Mouse (Mus musculus): ENCODE measurements around the gene Syndig1. TPM values are rescaled to one million over a fixed set of nuclear protein-coding genes. Genes with fewer than 3 reads are reported as not detected.

Gene Syndig1
- polyA plus RNA-seq, 1 experiment from 2014 or later = 1.3 TPM

DNA sequence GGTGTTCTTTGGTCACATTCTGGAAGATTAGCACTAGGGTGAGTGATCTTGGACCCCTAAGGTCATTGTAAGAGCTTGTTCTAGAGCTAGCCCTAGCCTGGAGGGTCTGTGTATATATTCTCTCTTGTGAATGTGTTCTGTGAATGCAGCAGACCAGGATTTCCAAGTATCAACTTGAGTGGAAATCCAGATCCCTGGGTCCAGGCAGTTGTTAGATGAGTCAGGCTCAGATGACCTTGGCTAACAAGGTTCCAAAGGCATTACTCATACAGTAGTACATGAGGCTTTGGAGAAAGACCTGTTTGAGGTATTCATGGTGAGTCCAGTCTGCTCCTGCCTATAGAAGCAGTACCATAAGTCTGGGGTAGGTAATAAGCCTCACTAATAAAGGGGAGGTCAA is 103.1 kb downstream of the Syndig1 start:
- Histone ChIP-seq H3K4me2 (no peak overlapping the region), H3K4me1 (no peaks in the 10 kb centered on the region), H3K36me3 (no peaks in the 10 kb centered on the region), H3K27me3 (replicated peaks) (no peaks in the 10 kb centered on the region), H3K9ac (no peak overlapping the region), H3K27ac (no peak overlapping the region), H3K4me3 (no peak overlapping the region), H3K9me3 (replicated peaks) (no peaks in the 10 kb centered on the region)
- no peak for ATAC-seq

DNA sequence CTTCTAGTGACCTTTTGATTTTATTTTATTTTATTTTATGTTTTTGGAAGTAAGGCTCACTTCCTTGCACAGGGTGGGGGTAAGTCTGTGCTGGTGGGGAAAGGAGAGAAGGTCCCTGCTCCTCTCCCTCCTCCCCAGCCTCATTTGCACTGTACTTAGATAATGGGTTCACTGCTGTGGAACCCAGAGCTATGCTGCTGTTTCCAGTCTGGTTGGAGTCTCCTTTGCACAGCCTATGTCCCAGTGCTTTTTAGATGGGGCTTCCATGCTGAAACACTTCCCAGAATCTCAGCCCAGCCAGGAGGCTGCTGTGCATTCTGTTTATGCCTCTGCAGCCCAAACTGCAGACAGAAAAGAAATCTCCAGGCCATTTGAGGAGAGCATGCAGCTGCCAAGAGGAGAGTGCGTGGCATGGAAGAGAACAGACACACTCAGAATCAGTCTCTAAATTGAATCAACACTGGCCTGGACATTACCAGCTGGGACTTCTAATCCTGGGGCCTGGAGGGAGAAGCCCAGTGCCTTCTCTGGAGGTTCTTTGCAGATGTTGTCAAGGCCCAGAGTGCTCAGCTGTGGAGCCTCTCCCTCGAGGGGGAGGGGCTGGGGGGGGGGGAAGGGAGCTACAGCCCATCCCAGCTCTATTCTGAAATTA is 104.4 kb downstream of the Syndig1 start:
- H3K4me1 ChIP-seq = no peaks in the 10 kb centered on the region
- 36% methylated on average over 2 of the region's 2 CpGs for WGBS (ENCODE audit: insufficient replicate concordance)
- H3K4me3 ChIP-seq = no peak overlapping the region
- no peaks in the 10 kb centered on the region for H3K36me3 ChIP-seq
- no peak overlapping the region for H3K27ac ChIP-seq
- ATAC-seq = no peak
- no peak overlapping the region for H3K9ac ChIP-seq
- H3K27me3 ChIP-seq (replicated peaks) = no peaks in the 10 kb centered on the region
- no peaks in the 10 kb centered on the region for H3K9me3 ChIP-seq (replicated peaks)
- H3K4me2 ChIP-seq = no peak overlapping the region

DNA sequence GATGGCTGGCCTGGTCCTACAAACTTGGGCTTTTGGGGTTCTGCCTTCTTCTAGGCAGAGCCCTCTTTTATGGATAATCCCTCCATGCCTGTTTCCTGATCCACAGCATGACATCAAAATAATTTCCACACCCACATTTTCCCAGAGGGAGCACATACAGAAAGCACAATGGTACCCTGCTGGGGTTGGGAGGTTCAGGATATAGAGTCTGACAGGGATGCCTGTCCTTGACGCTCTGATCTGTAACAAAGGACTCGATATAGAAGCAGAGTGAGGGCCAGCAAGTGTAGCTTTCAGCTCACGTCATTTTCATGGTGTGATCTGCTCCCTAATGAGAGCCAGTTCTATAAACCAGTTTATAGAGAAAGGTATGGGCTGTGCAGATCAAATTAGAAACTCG is 105.1 kb downstream of the Syndig1 start:
- Histone ChIP-seq H3K4me2 (no peak overlapping the region), H3K27ac (no peak overlapping the region), H3K9ac (no peak overlapping the region), H3K4me3 (no peak overlapping the region), H3K4me1 (no peaks in the 10 kb centered on the region), H3K27me3 (replicated peaks) (no peaks in the 10 kb centered on the region), H3K9me3 (replicated peaks) (no peaks in the 10 kb centered on the region), H3K36me3 (no peaks in the 10 kb centered on the region)
- WGBS (ENCODE audit: insufficient replicate concordance) = 42% methylated on average over 4 of the region's 4 CpGs
- no peak for ATAC-seq

GRCm38 (mm10) chr2:149938829-149939228 is 109.8 kb downstream of the Syndig1 start:
- ATAC-seq = no peak
- Histone ChIP-seq H3K4me2 (no peak overlapping the region), H3K9me3 (replicated peaks) (no peaks in the 10 kb centered on the region), H3K4me1 (no peaks in the 10 kb centered on the region), H3K4me3 (no peak overlapping the region), H3K36me3 (no peaks in the 10 kb centered on the region), H3K27me3 (replicated peaks) (no peaks in the 10 kb centered on the region), H3K9ac (no peak overlapping the region), H3K27ac (no peak overlapping the region)
- WGBS (ENCODE audit: insufficient replicate concordance) = 54% methylated on average over 4 of the region's 4 CpGs

GRCm38 (mm10) chr2:149939586-149939985 is 110.6 kb downstream of the Syndig1 start:
- H3K27me3 ChIP-seq (replicated peaks) = no peaks in the 10 kb centered on the region
- no peak overlapping the region for H3K4me3 ChIP-seq
- H3K4me2 ChIP-seq = no peak overlapping the region
- no peak overlapping the region for H3K9ac ChIP-seq
- H3K36me3 ChIP-seq = no peaks in the 10 kb centered on the region
- H3K9me3 ChIP-seq (replicated peaks) = no peaks in the 10 kb centered on the region
- no peak for ATAC-seq
- no peak overlapping the region for H3K27ac ChIP-seq
- H3K4me1 ChIP-seq = no peaks in the 10 kb centered on the region
- WGBS (ENCODE audit: insufficient replicate concordance) = 15% methylated on average over 2 of the region's 2 CpGs

DNA sequence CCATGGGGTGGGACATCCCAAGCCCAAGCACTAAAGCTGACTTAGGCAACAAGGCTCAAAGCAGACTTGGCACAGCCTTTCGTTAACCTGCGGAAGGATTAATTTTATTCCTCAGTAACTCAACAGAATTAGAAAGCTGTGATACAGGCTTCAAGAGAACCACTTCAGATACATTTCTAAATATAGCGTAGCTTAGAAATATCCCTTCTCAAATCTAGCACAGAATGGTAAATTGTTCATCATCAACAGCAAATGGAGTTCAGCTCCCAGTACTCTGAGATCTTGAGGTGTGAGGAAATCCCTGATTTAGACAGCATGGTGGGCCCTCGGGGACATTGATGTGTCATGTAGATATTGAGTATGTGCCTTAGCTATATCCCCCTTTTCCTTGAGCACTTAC is 121.6 kb downstream of the Syndig1 start:
- Histone ChIP-seq H3K9ac (no peak overlapping the region), H3K36me3 (no peaks in the 10 kb centered on the region), H3K27ac (no peak overlapping the region), H3K4me2 (no peak overlapping the region), H3K4me1 (no peaks in the 10 kb centered on the region), H3K9me3 (replicated peaks) (no peaks in the 10 kb centered on the region), H3K27me3 (replicated peaks) (no peaks in the 10 kb centered on the region), H3K4me3 (no peak overlapping the region)
- no peak for ATAC-seq
- WGBS (ENCODE audit: insufficient replicate concordance) = 68% methylated on average over 4 of the region's 4 CpGs

- Histone ChIP-seq H3K9me3 (replicated peaks) (no peaks in the 10 kb centered on the region), H3K9ac (no peak overlapping the region), H3K4me1 (no peaks in the 10 kb centered on the region), H3K4me3 (no peak overlapping the region), H3K36me3 (no peaks in the 10 kb centered on the region), H3K27me3 (replicated peaks) (no peaks in the 10 kb centered on the region), H3K27ac (no peak overlapping the region), H3K4me2 (no peak overlapping the region)
- 63% methylated on average over 4 of the region's 4 CpGs for WGBS (ENCODE audit: insufficient replicate concordance)
- ATAC-seq = no peak
Measured at GRCm38 (mm10) chr2:149971014-149971413, 142.0 kb downstream of the Syndig1 start.

GRCm38 (mm10) chr2:149973583-149973982 is 144.6 kb downstream of the Syndig1 start:
- Histone ChIP-seq H3K4me1 (no peaks in the 10 kb centered on the region), H3K27ac (no peak overlapping the region), H3K4me2 (no peak overlapping the region), H3K9ac (no peak overlapping the region), H3K36me3 (no peaks in the 10 kb centered on the region), H3K27me3 (replicated peaks) (no peaks in the 10 kb centered on the region), H3K9me3 (replicated peaks) (no peaks in the 10 kb centered on the region), H3K4me3 (no peak overlapping the region)
- ATAC-seq = no peak
- 64% methylated on average over 6 of the region's 6 CpGs for WGBS (ENCODE audit: insufficient replicate concordance)

DNA sequence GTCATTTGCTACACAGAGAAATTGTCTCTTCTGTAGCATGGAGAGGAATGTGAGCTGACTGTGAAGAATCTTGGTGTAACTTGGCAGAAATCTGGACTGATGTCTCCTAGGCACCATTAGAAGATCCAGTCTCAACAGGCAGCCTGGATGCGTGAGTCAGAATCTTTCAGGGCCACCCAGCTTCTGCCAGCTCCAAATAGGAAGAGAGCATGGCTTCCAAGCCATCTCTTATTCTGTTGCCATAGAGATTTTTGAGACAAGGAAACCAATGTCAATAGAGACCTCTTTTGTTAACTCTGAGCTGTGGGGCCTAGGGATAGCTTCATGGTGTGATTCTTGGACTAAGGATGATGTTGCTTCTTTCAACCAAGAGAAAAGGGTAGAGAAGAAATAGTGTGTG is 151.4 kb downstream of the Syndig1 start:
- Histone ChIP-seq H3K9me3 (replicated peaks) (no peaks in the 10 kb centered on the region), H3K27me3 (replicated peaks) (no peaks in the 10 kb centered on the region), H3K4me3 (no peak overlapping the region), H3K4me1 (no peaks in the 10 kb centered on the region), H3K36me3 (no peaks in the 10 kb centered on the region), H3K9ac (no peak overlapping the region), H3K27ac (no peak overlapping the region), H3K4me2 (no peak overlapping the region)
- no peak for ATAC-seq
- 67% methylated on average over 1 of the region's 1 CpGs for WGBS (ENCODE audit: insufficient replicate concordance)

DNA sequence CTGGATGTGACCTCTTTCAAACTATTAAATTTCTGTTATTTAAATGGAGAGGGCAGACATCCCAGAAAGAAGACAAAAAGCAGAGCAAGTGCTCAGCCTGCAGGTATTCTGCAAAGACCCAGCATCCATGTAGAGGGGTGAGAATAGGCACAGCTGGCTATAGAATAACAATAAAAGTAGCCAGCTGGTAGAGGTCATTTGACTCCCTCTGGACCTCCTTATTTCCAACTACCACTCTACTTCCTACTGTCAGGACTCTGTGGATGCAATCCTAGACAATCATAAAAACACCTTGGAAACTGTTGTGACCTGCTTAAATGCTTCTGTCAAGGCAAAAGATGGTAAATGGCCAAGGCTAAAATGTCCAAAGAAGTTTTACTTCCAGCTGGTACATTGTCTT is 153.5 kb downstream of the Syndig1 start:
- no peaks in the 10 kb centered on the region for H3K4me1 ChIP-seq
- H3K36me3 ChIP-seq = no peaks in the 10 kb centered on the region
- no peaks in the 10 kb centered on the region for H3K9me3 ChIP-seq (replicated peaks)
- H3K4me3 ChIP-seq = no peak overlapping the region
- no peak for ATAC-seq
- no peak overlapping the region for H3K4me2 ChIP-seq
- H3K9ac ChIP-seq = no peak overlapping the region
- H3K27ac ChIP-seq = no peak overlapping the region
- no peaks in the 10 kb centered on the region for H3K27me3 ChIP-seq (replicated peaks)

- H3K9ac ChIP-seq = no peak overlapping the region
- no peak for ATAC-seq
- WGBS (ENCODE audit: insufficient replicate concordance) = 40% methylated on average over 1 of the region's 1 CpGs
- H3K27me3 ChIP-seq (replicated peaks) = no peaks in the 10 kb centered on the region
- no peaks in the 10 kb centered on the region for H3K4me1 ChIP-seq
- H3K36me3 ChIP-seq = no peaks in the 10 kb centered on the region
- H3K27ac ChIP-seq = no peak overlapping the region
- no peak overlapping the region for H3K4me2 ChIP-seq
- H3K4me3 ChIP-seq = no peak overlapping the region
- H3K9me3 ChIP-seq (replicated peaks) = no peaks in the 10 kb centered on the region
Measured at GRCm38 (mm10) chr2:149983107-149983506, 154.1 kb downstream of the Syndig1 start.

- H3K9ac ChIP-seq = no peak overlapping the region
- H3K9me3 ChIP-seq (replicated peaks) = no peaks in the 10 kb centered on the region
- no peak overlapping the region for H3K27ac ChIP-seq
- H3K4me3 ChIP-seq = no peak overlapping the region
- no peak overlapping the region for H3K4me2 ChIP-seq
- H3K36me3 ChIP-seq = no peaks in the 10 kb centered on the region
- H3K4me1 ChIP-seq = no peaks in the 10 kb centered on the region
- no peak for ATAC-seq
- H3K27me3 ChIP-seq (replicated peaks) = no peaks in the 10 kb centered on the region
Measured at GRCm38 (mm10) chr2:149987610-149988009, 158.6 kb downstream of the Syndig1 start.

DNA sequence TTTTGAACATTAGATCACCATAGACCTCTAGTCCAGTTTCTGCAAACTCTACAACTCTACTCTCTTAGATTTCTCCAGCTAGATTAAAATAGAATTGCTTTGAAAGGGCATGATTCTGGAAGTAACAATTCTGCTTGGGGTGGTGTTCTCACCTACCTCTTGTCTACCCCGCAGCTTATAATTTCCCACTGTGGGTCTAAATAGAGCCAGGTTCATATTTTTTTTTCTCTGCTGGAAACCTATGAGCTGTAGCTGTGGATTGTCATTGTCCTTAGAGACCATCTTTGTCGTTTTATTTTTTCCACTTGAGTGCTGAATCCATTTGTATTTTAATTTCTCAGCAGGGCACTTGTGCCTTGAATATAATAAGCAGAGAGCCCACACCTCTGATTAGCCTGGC is 162.5 kb downstream of the Syndig1 start:
- no peaks in the 10 kb centered on the region for H3K27me3 ChIP-seq (replicated peaks)
- 55% methylated on average over 2 of the region's 2 CpGs for WGBS (ENCODE audit: insufficient replicate concordance)
- H3K4me2 ChIP-seq = no peak overlapping the region
- ATAC-seq = no peak
- H3K4me3 ChIP-seq = no peak overlapping the region
- no peak overlapping the region for H3K27ac ChIP-seq
- H3K9me3 ChIP-seq (replicated peaks) = no peaks in the 10 kb centered on the region
- no peaks in the 10 kb centered on the region for H3K4me1 ChIP-seq
- H3K36me3 ChIP-seq = no peaks in the 10 kb centered on the region
- H3K9ac ChIP-seq = no peak overlapping the region
